Comparison of ENCODE assay signal across 15 mouse cellular contexts in the genomic region with DNA sequence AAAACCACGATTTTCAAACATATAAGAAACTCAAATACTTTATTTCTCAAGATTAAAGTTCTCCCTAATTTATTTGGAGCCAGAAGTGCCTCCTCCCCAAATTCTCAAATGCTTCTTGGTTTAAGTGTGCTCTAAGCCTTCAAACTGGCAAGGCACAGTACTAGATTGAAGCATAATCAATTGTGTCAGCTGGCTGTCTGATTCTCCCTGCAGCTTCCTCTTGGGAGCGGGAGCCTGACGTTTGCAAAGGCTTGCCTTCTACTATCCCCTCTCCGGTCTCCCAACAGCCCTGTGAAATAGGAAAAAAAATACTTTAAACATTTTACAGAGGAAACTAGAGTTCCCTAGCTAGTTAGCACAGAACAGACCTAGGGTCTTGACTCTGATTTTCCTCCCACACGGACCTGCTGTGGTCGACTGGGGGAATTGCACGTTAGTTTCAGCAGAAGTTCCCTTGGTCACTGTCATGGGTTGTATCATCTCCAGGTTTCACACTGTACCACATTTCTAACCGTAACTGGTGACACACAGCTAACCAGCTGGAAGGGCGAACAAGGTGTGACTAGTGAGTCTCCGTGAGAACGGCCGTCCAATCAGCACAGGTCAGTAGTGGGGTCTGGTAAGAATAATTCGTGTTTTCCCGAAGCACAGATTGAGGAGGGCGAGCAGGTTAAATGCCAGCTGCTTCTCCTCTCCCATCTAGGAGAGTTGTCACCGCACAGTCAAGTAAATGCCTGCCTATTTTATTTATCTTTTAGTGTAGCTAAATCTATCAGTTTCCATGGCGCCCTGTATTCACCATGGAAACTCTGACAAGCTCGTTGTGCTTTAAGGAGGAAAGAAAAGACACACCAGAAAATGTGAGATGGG. TPM values are rescaled to one million over a fixed set of nuclear protein-coding genes. Genes with fewer than 3 reads are reported as not detected.
DNase-seq lines count a peak whose midpoint lies in the region; ATAC-seq lines count a peak whose summit lies in the region.
"Had no signal": no experiment of that assay in that cellular context is flagged by ENCODE, and none has a peak within 500 bp of the region (broad histone marks: within the 10 kb centered on the region; RNA-seq: fewer than 3 reads in every experiment).

No protein-coding gene starts in this region.

- H3K4me2 ChIP-seq in forebrain, embryonic 12.5 days, result no peak overlapping the region
- H3K4me2 ChIP-seq: heart, embryonic 12.5 days; kidney, embryonic 15.5 days had no signal

- H3K27me3 ChIP-seq in forebrain, embryonic 12.5 days, result no peaks in the 10 kb centered on the region
- H3K27me3 ChIP-seq in forebrain, embryonic 10.5 days (ENCODE audit: poor library complexity, severe bottlenecking), result no peaks in the 10 kb centered on the region
- H3K27me3 ChIP-seq: heart, embryonic 12.5 days; kidney, embryonic 15.5 days had no signal

- ATAC-seq in forebrain, embryonic 12.5 days (ENCODE audit: low FRiP score), result peak; percentile 63; the same call in 1 of the 2 replicates
- ATAC-seq in megakaryocyte, adult 5-6 weeks (ENCODE audit: poor library complexity, severe bottlenecking), result peak; percentile 58

- no peaks in the 10 kb centered on the region for H3K9me3 ChIP-seq in forebrain, embryonic 12.5 days
- H3K9me3 ChIP-seq in forebrain, embryonic 10.5 days, result no peaks in the 10 kb centered on the region
- H3K9me3 ChIP-seq: heart, embryonic 12.5 days; kidney, embryonic 15.5 days had no signal

- H3K27ac ChIP-seq in forebrain, embryonic 12.5 days, result no peak overlapping the region
- no peak overlapping the region for H3K27ac ChIP-seq in forebrain, embryonic 10.5 days
- H3K27ac ChIP-seq: kidney, embryonic 15.5 days; macrophage had no signal

- no peak overlapping the region for H3K4me3 ChIP-seq in forebrain, embryonic 12.5 days (replicated peaks)
- H3K4me3 ChIP-seq in forebrain, embryonic 10.5 days, result no peak overlapping the region
- H3K4me3 ChIP-seq: heart, embryonic 12.5 days; kidney, embryonic 15.5 days had no signal

- no peaks in the 10 kb centered on the region for H3K4me1 ChIP-seq in forebrain, embryonic 12.5 days
- no peaks in the 10 kb centered on the region for H3K4me1 ChIP-seq in forebrain, embryonic 10.5 days
- H3K4me1 ChIP-seq: heart, embryonic 12.5 days had no signal

- no peak for DNase-seq in forebrain, embryonic 10.5 days (ENCODE audit: extremely low spot score, low spot score)
- peak; percentile 25 for DNase-seq in right cerebral cortex, adult 18-20 months
- DNase-seq in right cerebral cortex, postnatal 14 days, result no peak
- DNase-seq in gastrocnemius, adult 18-20 months (ENCODE audit: low spot score), result no peak
- no peak for DNase-seq in adrenal gland, postnatal 10 days
- no peak for DNase-seq in cerebellum, adult 18-20 months
- DNase-seq: adrenal gland, adult 2 months; cerebellum, adult 9-11 months; liver had no signal

- H3K9ac ChIP-seq in forebrain, embryonic 12.5 days, result no peak overlapping the region
- H3K9ac ChIP-seq: heart, embryonic 12.5 days; kidney, embryonic 15.5 days had no signal

- WGBS in forebrain, embryonic 12.5 days, result 70% methylated on average over 18 of the region's 18 CpGs
- WGBS in forebrain, embryonic 10.5 days, result 84% methylated on average over 18 of the region's 18 CpGs

- H3K36me3 ChIP-seq in forebrain, embryonic 12.5 days (replicated peaks), result no peaks in the 10 kb centered on the region
- H3K36me3 ChIP-seq in forebrain, embryonic 10.5 days (replicated peaks), result no peaks in the 10 kb centered on the region
- H3K36me3 ChIP-seq: G1E; heart, embryonic 12.5 days; kidney, embryonic 15.5 days had no signal

RNA-seq across cellular contexts. Expression of a gene that starts 6.2 kb away (rescaled TPM):
- polyA plus RNA-seq in forebrain, embryonic 12.5 days (2016; fragmentation: Nextera tagmentation; extraction: Ambion mirVana), result 0.05 and 0.10 TPM in 2 replicates
- polyA plus RNA-seq in forebrain, embryonic 10.5 days (2016; fragmentation: Nextera tagmentation; extraction: Ambion mirVana), result not detected in 2 replicates
- 165 and 167 TPM in 2 replicates for total RNA-seq in megakaryocyte, adult 5-6 weeks (2015)
- total RNA-seq in megakaryocyte, adult 5-6 weeks (2017), result 226 and 236 TPM in 2 replicates
- 1 to 10 TPM; 6.4 to 7.7 TPM for total RNA-seq in gastrocnemius, adult 18-20 months (2021)
- total RNA-seq in adrenal gland, postnatal 10 days (2021), result 1 to 10 TPM; 5.3 to 8.4 TPM

Comparison
In these comparisons a context has a peak if more than half of its experiments do, and no peak if none do; other contexts are left out.
1. RNA of a gene that starts 6.2 kb away (total RNA-seq): 165 to 236 TPM in megakaryocyte, adult 5-6 weeks; 5.3 to 8.4 TPM in adrenal gland, postnatal 10 days and 6.4 to 7.7 TPM in gastrocnemius, adult 18-20 months; every median in the first group is over 10 times any median in the second.